Mouse (Mus musculus): ENCODE measurements around the gene Rab3ip.

- no peak for TF ChIP-seq CTCF (IDR thresholded peaks at IDR 0.05; ENCODE audit: low read depth)
- no peak for TF ChIP-seq EP300 (optimal IDR thresholded peaks at IDR 0.05)
These were observed 11.6 kb upstream of the Rab3ip start for GRCm38 (mm10) chr10:116962152-116962551.
